Mouse (Mus musculus): ENCODE measurements around the gene Rgsl1. TPM values are rescaled to one million over a fixed set of nuclear protein-coding genes. Genes with fewer than 3 reads are reported as not detected.

The Rgsl1 gene
- total and polyA plus RNA-seq, 2 experiments = 0.09 TPM; not detected in 1

DNA sequence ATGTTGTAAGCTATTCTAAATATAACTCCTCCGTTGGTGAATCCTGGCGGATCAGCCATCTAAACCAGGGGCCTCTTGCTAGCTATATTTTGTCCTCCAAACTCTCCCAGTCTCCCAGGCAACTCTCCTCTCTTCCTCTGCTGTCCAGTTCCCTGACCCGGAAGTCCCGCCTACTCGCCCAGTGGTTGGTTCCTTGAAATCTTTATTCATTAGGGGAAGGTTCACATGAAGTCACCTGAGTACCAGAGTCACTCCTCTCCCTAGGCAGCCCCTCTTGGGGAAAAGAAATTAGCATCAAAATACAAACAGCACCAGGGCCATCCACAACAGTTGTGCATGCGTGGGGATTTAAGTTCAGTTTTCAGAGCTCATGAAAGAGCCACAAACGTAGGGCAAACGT lies 77.6 kb downstream of the Rgsl1 start:
- Histone ChIP-seq H3K79me2 (ENCODE audit: control insufficient read depth, insufficient read depth, low read length) (no peaks in the 10 kb centered on the region), H3K36me3 (ENCODE audit: control insufficient read depth, insufficient read depth, low read length) (0 out of 2 replicates have a peak, but pooled peaks cover 1% of the 10 kb centered on the region), H3K27ac (replicated peaks; ENCODE audit: insufficient read depth, low read depth, low read length) (no peak overlapping the region), H3K9ac (ENCODE audit: low read depth, low read length) (no peak overlapping the region), H3K27me3 (ENCODE audit: control insufficient read depth, insufficient read depth, low read length) (no peaks in the 10 kb centered on the region), H3K4me3 (ENCODE audit: insufficient read depth, low read depth, low read length) (no peak overlapping the region), H3K4me1 (ENCODE audit: control insufficient read depth, insufficient read depth, low read length) (peaks cover 11% of the 10 kb centered on the region; the same call in 1 of the 2 replicates)
- 78% methylated on average over 8 of the region's 8 CpGs for WGBS
- TF ChIP-seq POLR2A (IDR thresholded peaks at IDR 0.05; ENCODE audit: extremely low read depth, insufficient read depth, low read length) (no peak), CTCF (IDR thresholded peaks at IDR 0.05; ENCODE audit: low read depth, low read length) (no peak)
- no peak for DNase-seq (ENCODE audit: extremely low read depth, low read depth, low spot score)

DNA sequence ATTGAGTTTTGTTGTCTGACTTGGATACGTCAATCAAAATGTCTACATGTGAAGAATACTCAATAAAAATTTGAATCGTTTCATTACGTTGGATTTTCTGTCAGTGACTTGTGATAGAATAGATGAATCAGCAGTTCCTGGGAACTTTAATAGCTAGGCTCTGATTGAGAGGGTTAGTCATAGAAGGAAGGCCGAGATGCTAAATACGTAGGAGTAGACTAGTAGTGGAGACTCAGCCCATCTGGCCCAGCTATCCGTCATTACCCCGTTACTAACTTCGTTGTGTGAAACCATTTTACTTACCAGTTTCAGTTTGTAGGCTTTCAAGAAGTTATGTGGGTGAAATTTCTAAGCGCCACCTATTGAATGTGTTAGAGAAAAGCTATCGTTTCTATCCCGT lies 79.8 kb downstream of the Rgsl1 start:
- TF ChIP-seq POLR2A (IDR thresholded peaks at IDR 0.05; ENCODE audit: extremely low read depth, insufficient read depth, low read length) (no peak), CTCF (IDR thresholded peaks at IDR 0.05; ENCODE audit: low read depth, low read length) (no peak)
- 93% methylated on average over 11 of the region's 11 CpGs for WGBS
- no peaks in the 10 kb centered on the region for H3K27me3 ChIP-seq (ENCODE audit: control insufficient read depth, insufficient read depth, low read length)
- H3K9ac ChIP-seq (ENCODE audit: low read depth, low read length) = no peak overlapping the region
- H3K27ac ChIP-seq (replicated peaks; ENCODE audit: insufficient read depth, low read depth, low read length) = no peak overlapping the region
- no peaks in the 10 kb centered on the region for H3K4me1 ChIP-seq (ENCODE audit: control insufficient read depth, insufficient read depth, low read length)
- H3K36me3 ChIP-seq (ENCODE audit: control insufficient read depth, insufficient read depth, low read length) = peaks cover 1% of the 10 kb centered on the region; the same call in 1 of the 2 replicates
- no peak overlapping the region for H3K4me3 ChIP-seq (ENCODE audit: insufficient read depth, low read depth, low read length)
- no peaks in the 10 kb centered on the region for H3K79me2 ChIP-seq (ENCODE audit: control insufficient read depth, insufficient read depth, low read length)
- DNase-seq (ENCODE audit: extremely low read depth, low read depth, low spot score) = no peak

DNA sequence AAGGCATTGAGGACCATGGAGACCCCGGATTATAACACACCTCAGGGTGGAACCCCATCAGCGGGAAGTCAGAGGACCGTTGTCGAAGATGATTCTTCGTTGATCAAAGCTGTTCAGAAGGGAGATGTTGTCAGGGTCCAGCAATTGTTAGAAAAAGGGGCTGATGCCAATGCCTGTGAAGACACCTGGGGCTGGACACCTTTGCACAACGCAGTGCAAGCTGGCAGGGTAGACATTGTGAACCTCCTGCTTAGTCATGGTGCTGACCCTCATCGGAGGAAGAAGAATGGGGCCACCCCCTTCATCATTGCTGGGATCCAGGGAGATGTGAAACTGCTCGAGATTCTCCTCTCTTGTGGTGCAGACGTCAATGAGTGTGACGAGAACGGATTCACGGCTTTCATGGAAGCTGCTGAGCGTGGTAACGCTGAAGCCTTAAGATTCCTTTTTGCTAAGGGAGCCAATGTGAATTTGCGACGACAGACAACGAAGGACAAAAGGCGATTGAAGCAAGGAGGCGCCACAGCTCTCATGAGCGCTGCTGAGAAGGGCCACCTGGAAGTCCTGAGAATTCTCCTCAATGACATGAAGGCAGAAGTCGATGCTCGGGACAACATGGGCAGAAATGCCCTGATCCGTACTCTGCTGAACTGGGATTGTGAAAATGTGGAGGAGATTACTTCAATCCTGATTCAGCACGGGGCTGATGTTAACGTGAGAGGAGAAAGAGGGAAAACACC lies 90.0 kb downstream of the Rgsl1 start:
- Histone ChIP-seq H3K9ac (ENCODE audit: low read depth, low read length) (no peak overlapping the region), H3K4me3 (ENCODE audit: insufficient read depth, low read depth, low read length) (no peak overlapping the region)
- WGBS = 82% methylated on average over 25 of the region's 25 CpGs

DNA sequence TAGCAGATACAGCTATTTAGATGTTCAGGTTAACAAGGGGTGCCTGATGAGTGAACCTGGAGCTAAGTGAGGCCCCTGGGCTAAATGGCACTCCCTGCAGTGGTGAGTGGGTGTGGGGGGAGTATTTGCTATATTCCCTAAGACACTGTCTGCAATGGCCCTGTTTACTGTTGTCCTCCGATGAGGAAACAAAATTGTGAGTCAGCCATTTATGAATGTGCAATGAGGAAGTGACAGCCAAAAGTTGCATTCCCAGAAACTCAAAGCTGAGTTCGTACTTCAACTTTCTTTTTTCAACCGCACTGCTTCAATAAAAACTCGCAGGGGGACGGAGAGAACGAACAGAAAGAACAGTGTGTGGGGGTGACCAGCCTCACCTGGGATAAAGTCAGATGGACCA lies 91.4 kb downstream of the Rgsl1 start:
- TF ChIP-seq POLR2A (IDR thresholded peaks at IDR 0.05; ENCODE audit: extremely low read depth, insufficient read depth, low read length) (no peak), CTCF (IDR thresholded peaks at IDR 0.05; ENCODE audit: low read depth, low read length) (no peak)
- H3K27ac ChIP-seq (replicated peaks; ENCODE audit: insufficient read depth, low read depth, low read length) = peak overlapping the region; percentile 39
- peak; percentile 34 for DNase-seq (ENCODE audit: extremely low read depth, low read depth, low spot score)
- H3K79me2 ChIP-seq (ENCODE audit: control insufficient read depth, insufficient read depth, low read length) = no peaks in the 10 kb centered on the region
- no peaks in the 10 kb centered on the region for H3K36me3 ChIP-seq (ENCODE audit: control insufficient read depth, insufficient read depth, low read length)
- WGBS = 57% methylated on average over 6 of the region's 6 CpGs
- H3K4me1 ChIP-seq (ENCODE audit: control insufficient read depth, insufficient read depth, low read length) = peaks cover 4% of the 10 kb centered on the region
- no peaks in the 10 kb centered on the region for H3K27me3 ChIP-seq (ENCODE audit: control insufficient read depth, insufficient read depth, low read length)
- peak overlapping the region; percentile 47 for H3K9ac ChIP-seq (ENCODE audit: low read depth, low read length)
- H3K4me3 ChIP-seq (ENCODE audit: insufficient read depth, low read depth, low read length) = peak overlapping the region; percentile 45

More for the DNA sequence above, 90.0 kb downstream of the Rgsl1 start:
- Histone ChIP-seq H3K79me2 (ENCODE audit: control insufficient read depth, insufficient read depth, low read length) (no peaks in the 10 kb centered on the region), H3K4me1 (ENCODE audit: control insufficient read depth, insufficient read depth, low read length) (peaks cover 4% of the 10 kb centered on the region; the same call in 1 of the 2 replicates), H3K36me3 (ENCODE audit: control insufficient read depth, insufficient read depth, low read length) (no peaks in the 10 kb centered on the region), H3K27me3 (ENCODE audit: control insufficient read depth, insufficient read depth, low read length) (no peaks in the 10 kb centered on the region), H3K27ac (replicated peaks; ENCODE audit: insufficient read depth, low read depth, low read length) (no peak overlapping the region)
- DNase-seq (ENCODE audit: extremely low read depth, low read depth, low spot score) = no peak
- no peak for TF ChIP-seq CTCF (IDR thresholded peaks at IDR 0.05; ENCODE audit: low read depth, low read length)
- TF ChIP-seq POLR2A (IDR thresholded peaks at IDR 0.05; ENCODE audit: extremely low read depth, insufficient read depth, low read length) = no peak

DNA sequence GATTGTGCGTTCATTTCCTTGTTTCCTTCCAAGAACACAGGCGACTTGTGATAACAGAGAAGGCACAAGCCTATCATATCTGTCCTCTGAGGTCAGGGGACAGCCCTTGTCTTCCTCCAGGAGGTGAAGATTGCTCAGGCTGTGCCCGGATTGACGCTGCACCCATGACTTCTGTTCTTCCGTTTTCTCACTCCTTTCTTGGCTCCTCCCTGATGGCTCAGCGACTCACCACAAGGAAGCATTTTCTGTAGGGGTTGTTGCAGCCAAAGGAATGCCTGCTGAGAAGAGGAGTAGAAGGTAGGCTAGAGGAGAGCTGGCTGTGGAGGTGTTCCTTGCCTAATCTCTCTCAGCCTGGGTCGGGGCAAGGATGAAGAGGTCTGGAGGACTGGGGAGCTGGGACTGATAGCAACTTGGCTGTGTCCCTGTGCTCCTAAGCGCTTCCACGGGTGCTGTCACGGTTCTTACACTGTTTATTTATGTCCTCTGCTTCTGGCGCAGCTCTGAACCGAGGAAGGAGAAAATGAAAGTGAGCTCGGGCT lies 92.1 kb downstream of the Rgsl1 start:
- no peaks in the 10 kb centered on the region for H3K79me2 ChIP-seq (ENCODE audit: control insufficient read depth, insufficient read depth, low read length)
- TF ChIP-seq CTCF (IDR thresholded peaks at IDR 0.05; ENCODE audit: low read depth, low read length) (no peak), POLR2A (IDR thresholded peaks at IDR 0.05; ENCODE audit: extremely low read depth, insufficient read depth, low read length) (no peak)
- peak overlapping the region; percentile 45 for H3K4me3 ChIP-seq (ENCODE audit: insufficient read depth, low read depth, low read length)
- H3K36me3 ChIP-seq (ENCODE audit: control insufficient read depth, insufficient read depth, low read length) = no peaks in the 10 kb centered on the region
- H3K27ac ChIP-seq (replicated peaks; ENCODE audit: insufficient read depth, low read depth, low read length) = peak overlapping the region; percentile 39
- DNase-seq (ENCODE audit: extremely low read depth, low read depth, low spot score) = peak; percentile 31
- 25% methylated on average over 13 of the region's 13 CpGs for WGBS
- H3K4me1 ChIP-seq (ENCODE audit: control insufficient read depth, insufficient read depth, low read length) = peaks cover 4% of the 10 kb centered on the region
- peak overlapping the region; percentile 43 for H3K9ac ChIP-seq (ENCODE audit: low read depth, low read length)
- H3K27me3 ChIP-seq (ENCODE audit: control insufficient read depth, insufficient read depth, low read length) = no peaks in the 10 kb centered on the region

DNA sequence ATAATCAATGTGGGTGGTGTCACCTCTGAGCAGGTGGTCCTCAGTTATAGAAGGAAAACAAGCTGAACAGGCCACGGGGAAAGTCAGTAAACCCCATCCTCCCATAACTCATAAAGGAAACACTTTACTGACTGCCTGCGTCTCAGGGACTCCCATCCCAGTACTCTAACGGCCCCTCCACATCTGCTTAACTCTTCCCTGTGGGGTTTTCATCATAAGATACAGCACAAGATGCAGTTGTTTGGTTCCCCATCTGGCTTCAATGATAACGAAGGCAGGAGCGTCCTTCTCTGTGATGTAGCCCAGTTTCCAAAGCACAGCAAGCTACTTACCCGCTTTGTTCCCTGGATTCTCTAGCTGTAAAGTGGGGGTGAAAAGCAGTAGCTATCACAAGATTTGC lies 93.9 kb downstream of the Rgsl1 start:
- Histone ChIP-seq H3K36me3 (ENCODE audit: control insufficient read depth, insufficient read depth, low read length) (no peaks in the 10 kb centered on the region), H3K27ac (replicated peaks; ENCODE audit: insufficient read depth, low read depth, low read length) (no peak overlapping the region), H3K79me2 (ENCODE audit: control insufficient read depth, insufficient read depth, low read length) (no peaks in the 10 kb centered on the region), H3K27me3 (ENCODE audit: control insufficient read depth, insufficient read depth, low read length) (no peaks in the 10 kb centered on the region), H3K4me1 (ENCODE audit: control insufficient read depth, insufficient read depth, low read length) (peaks cover 4% of the 10 kb centered on the region), H3K9ac (ENCODE audit: low read depth, low read length) (no peak overlapping the region), H3K4me3 (ENCODE audit: insufficient read depth, low read depth, low read length) (no peak overlapping the region)
- 86% methylated on average over 6 of the region's 6 CpGs for WGBS
- DNase-seq (ENCODE audit: extremely low read depth, low read depth, low spot score) = no peak
- TF ChIP-seq CTCF (IDR thresholded peaks at IDR 0.05; ENCODE audit: low read depth, low read length) (no peak), POLR2A (IDR thresholded peaks at IDR 0.05; ENCODE audit: extremely low read depth, insufficient read depth, low read length) (no peak)

All from liver, adult 2 months (tissue).